In the genomic region with DNA sequence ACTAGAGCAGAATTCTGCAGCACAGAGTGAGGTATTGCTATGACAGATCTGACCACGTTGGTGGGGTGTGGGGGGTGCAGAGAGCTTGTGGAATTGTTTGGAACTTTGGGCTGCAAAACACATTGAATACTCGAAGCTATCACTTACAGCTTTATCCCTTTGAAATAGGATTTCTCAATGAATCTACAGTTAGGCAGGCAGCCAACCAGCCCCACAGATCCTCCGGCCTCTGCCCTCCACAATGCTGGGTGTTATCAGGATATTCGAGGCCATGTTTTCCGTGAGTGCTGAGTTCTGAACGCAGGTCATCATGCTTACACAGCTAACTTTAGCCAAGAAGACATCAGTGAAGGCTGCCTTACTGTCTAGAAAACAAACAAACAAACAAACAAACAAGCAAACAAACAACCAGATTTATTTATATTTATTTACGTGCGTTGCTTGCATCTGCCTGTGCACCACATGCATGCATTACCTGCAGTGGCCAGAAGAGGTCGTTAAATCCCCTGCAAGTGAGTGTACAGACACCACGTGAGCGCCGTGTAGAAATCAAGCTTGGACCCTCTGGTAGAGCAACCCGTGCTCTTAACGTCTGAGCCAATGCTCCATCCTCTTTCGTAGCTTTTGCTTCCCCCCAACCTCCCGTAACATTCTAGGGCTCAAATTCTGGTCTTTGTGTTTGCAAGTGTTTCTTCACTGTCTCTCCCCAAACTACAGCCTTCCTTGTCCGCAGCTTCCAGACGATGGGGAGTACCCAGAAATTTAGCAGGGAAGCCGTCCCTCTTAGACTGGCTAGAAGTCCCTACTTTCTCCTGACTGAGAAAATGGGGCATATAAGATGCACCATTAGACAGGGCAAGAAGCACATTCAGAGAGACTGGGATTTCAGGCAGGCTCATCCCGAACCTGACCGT, we compare ENCODE assay signal across 8 mouse cellular contexts. TPM values are rescaled to one million over a fixed set of nuclear protein-coding genes. Genes with fewer than 3 reads are reported as not detected.
DNase-seq lines count a peak whose midpoint lies in the region; ATAC-seq and TF ChIP-seq lines count a peak whose summit lies in the region.

No protein-coding gene starts in this region.

- H3K9me3 ChIP-seq in liver, embryonic 12.5 days (replicated peaks) = no peaks in the 10 kb centered on the region
- H3K9me3 ChIP-seq in limb, embryonic 10.5 days (replicated peaks) = no peaks in the 10 kb centered on the region
- H3K9me3 ChIP-seq in stomach, embryonic 15.5 days = no peaks in the 10 kb centered on the region

- DNase-seq in liver, adult 2 months (ENCODE audit: extremely low read depth, low read depth, low spot score) = peak; percentile 49
- DNase-seq in cerebellum, postnatal 36 days = peak; percentile 87 to 89
- DNase-seq in gastrocnemius, postnatal 14 days = peak; percentile 76
- DNase-seq in kidney, adult 2 months = peak; percentile 70
- DNase-seq in limb, embryonic 10.5 days (ENCODE audit: low spot score) = peak; percentile 86

- intact Hi-C loops in gastrocnemius, postnatal 14 days (cut with DNase I; ENCODE audit: low total_unique reads) = loop anchor here (5.0 kb wide), 1 partner anchor 241 kb away; no protein-coding TSS in a partner anchor

- H3K79me2 ChIP-seq in liver, adult 2 months (ENCODE audit: control insufficient read depth, insufficient read depth, low read length) = no peaks in the 10 kb centered on the region
- H3K79me2 ChIP-seq in myocyte (ENCODE audit: control insufficient read depth, insufficient read depth) = no peaks in the 10 kb centered on the region

- H3K4me3 ChIP-seq in liver, adult 2 months (ENCODE audit: insufficient read depth, low read depth, low read length) = no peak overlapping the region
- no peak overlapping the region for H3K4me3 ChIP-seq in liver, embryonic 12.5 days
- H3K4me3 ChIP-seq in kidney, adult 2 months (ENCODE audit: insufficient read depth, low read depth, low read length) = no peak overlapping the region
- no peak overlapping the region for H3K4me3 ChIP-seq in limb, embryonic 10.5 days
- no peak overlapping the region for H3K4me3 ChIP-seq in myocyte
- no peak overlapping the region for H3K4me3 ChIP-seq in stomach, embryonic 15.5 days (replicated peaks)

- H3K36me3 ChIP-seq in liver, adult 2 months (ENCODE audit: control insufficient read depth, insufficient read depth, low read length) = peaks cover under 1% of the 10 kb centered on the region
- H3K36me3 ChIP-seq in liver, embryonic 12.5 days = peaks cover 13% of the 10 kb centered on the region
- H3K36me3 ChIP-seq in kidney, adult 2 months (ENCODE audit: control insufficient read depth, insufficient read depth, low read length) = no peaks in the 10 kb centered on the region
- H3K36me3 ChIP-seq in limb, embryonic 10.5 days = peaks cover 6% of the 10 kb centered on the region
- no peaks in the 10 kb centered on the region for H3K36me3 ChIP-seq in myocyte (ENCODE audit: control insufficient read depth, insufficient read depth)
- H3K36me3 ChIP-seq in stomach, embryonic 15.5 days = 0 out of 2 replicates have a peak, but pooled peaks cover 2% of the 10 kb centered on the region

- H3K27ac ChIP-seq in liver, adult 2 months (replicated peaks; ENCODE audit: insufficient read depth, low read depth, low read length) = no peak overlapping the region
- H3K27ac ChIP-seq in liver, embryonic 12.5 days = no peak overlapping the region
- H3K27ac ChIP-seq in kidney, adult 2 months (ENCODE audit: insufficient read depth, low read depth, low read length) = no peak overlapping the region
- H3K27ac ChIP-seq in limb, embryonic 10.5 days = peak overlapping the region; percentile 26
- H3K27ac ChIP-seq in stomach, embryonic 15.5 days = no peak overlapping the region

- no peak overlapping the region for H3K4me2 ChIP-seq in liver, embryonic 12.5 days
- no peak overlapping the region for H3K4me2 ChIP-seq in myocyte (ENCODE audit: low read depth)
- 0 out of 2 replicates have a peak overlapping the region, but pooled peaks have one; percentile 4 for H3K4me2 ChIP-seq in stomach, embryonic 15.5 days

- TF ChIP-seq POLR2A in liver, adult 2 months (IDR thresholded peaks at IDR 0.05; ENCODE audit: extremely low read depth, insufficient read depth, low read length) = no peak
- TF ChIP-seq POLR2A in kidney, adult 2 months (IDR thresholded peaks at IDR 0.05; ENCODE audit: low read depth, low read length) = no peak
- no peak for TF ChIP-seq POLR2A in myocyte (IDR thresholded peaks at IDR 0.05; ENCODE audit: insufficient read length, low read depth)

- H3K4me1 ChIP-seq in liver, adult 2 months (ENCODE audit: control insufficient read depth, insufficient read depth, low read length) = no peaks in the 10 kb centered on the region
- peaks cover 33% of the 10 kb centered on the region for H3K4me1 ChIP-seq in liver, embryonic 12.5 days
- 0 out of 2 replicates have a peak, but pooled peaks cover 2% of the 10 kb centered on the region for H3K4me1 ChIP-seq in kidney, adult 2 months (ENCODE audit: control insufficient read depth, insufficient read depth, low read length)
- peaks cover 9% of the 10 kb centered on the region for H3K4me1 ChIP-seq in limb, embryonic 10.5 days
- H3K4me1 ChIP-seq in stomach, embryonic 15.5 days = 0 out of 2 replicates have a peak, but pooled peaks cover 4% of the 10 kb centered on the region

- no peak overlapping the region for H3K9ac ChIP-seq in liver, adult 2 months (ENCODE audit: low read depth, low read length)
- H3K9ac ChIP-seq in liver, embryonic 12.5 days = no peak overlapping the region
- H3K9ac ChIP-seq in stomach, embryonic 15.5 days = no peak overlapping the region

- TF ChIP-seq CTCF in liver, adult 2 months (IDR thresholded peaks at IDR 0.05; ENCODE audit: low read depth, low read length) = peak; percentile 78
- peak; percentile 77 for TF ChIP-seq CTCF in kidney, adult 2 months (conservative IDR thresholded peaks at IDR 0.05; ENCODE audit: insufficient read depth, insufficient read length, low read depth, low read length)

- no peak overlapping the region for H3ac ChIP-seq in myocyte (ENCODE audit: control insufficient read depth, insufficient read length)

- WGBS in liver, adult 2 months = 32% methylated on average over 21 of the region's 21 CpGs
- WGBS in liver, embryonic 12.5 days (ENCODE audit: insufficient replicate concordance) = 31% methylated on average over 21 of the region's 21 CpGs
- 36% methylated on average over 21 of the region's 21 CpGs for WGBS in kidney, adult 2 months
- WGBS in limb, embryonic 10.5 days = 40% methylated on average over 21 of the region's 21 CpGs
- WGBS in stomach, embryonic 15.5 days = 32% methylated on average over 21 of the region's 21 CpGs

- no peaks in the 10 kb centered on the region for H3K27me3 ChIP-seq in liver, adult 2 months (ENCODE audit: control insufficient read depth, insufficient read depth, low read length)
- 0 out of 2 replicates have a peak, but pooled peaks cover 14% of the 10 kb centered on the region for H3K27me3 ChIP-seq in liver, embryonic 12.5 days (replicated peaks)
- no peaks in the 10 kb centered on the region for H3K27me3 ChIP-seq in kidney, adult 2 months (replicated peaks; ENCODE audit: control insufficient read depth, insufficient read depth, low read length)
- H3K27me3 ChIP-seq in limb, embryonic 10.5 days (ENCODE audit: low read depth, poor library complexity, severe bottlenecking) = 0 out of 2 replicates have a peak, but pooled peaks cover 3% of the 10 kb centered on the region
- H3K27me3 ChIP-seq in myocyte (ENCODE audit: control insufficient read depth, insufficient read depth, insufficient read length) = no peaks in the 10 kb centered on the region
- H3K27me3 ChIP-seq in stomach, embryonic 15.5 days (replicated peaks) = no peaks in the 10 kb centered on the region

- ATAC-seq in liver, embryonic 12.5 days = no peak
- no peak for ATAC-seq in stomach, embryonic 15.5 days (ENCODE audit: insufficient read depth, low FRiP score, low read depth)

TF ChIP-seq in myocyte, 11 proteins besides CTCF, POLR2A, EP300 and RAD21:
- TF ChIP-seq SRF (IDR thresholded peaks at IDR 0.05; ENCODE audit: control insufficient read depth, insufficient read length, low read depth) = no peak
- TF ChIP-seq MAX (IDR thresholded peaks at IDR 0.05; ENCODE audit: low read depth) = no peak
- peak; percentile 45 for TF ChIP-seq USF1 (IDR thresholded peaks at IDR 0.05; ENCODE audit: low read depth)

RNA-seq across cellular contexts. Expression of a gene that starts 12.1 kb away (rescaled TPM):
- total RNA-seq in liver, adult 2 months (2014; rRNA removed) = 114 and 122 TPM in 2 replicates
- polyA plus RNA-seq in liver, adult 2 months (2012; rRNA removed) = 40.9 and 44.1 TPM in 2 replicates
- 587 and 597 TPM in 2 replicates for polyA plus RNA-seq in liver, embryonic 12.5 days (2016; fragmentation: Nextera tagmentation; extraction: Ambion mirVana)
- 10 to 100 TPM; 53.9 to 79.8 TPM for total RNA-seq in gastrocnemius, postnatal 14 days (2021)
- polyA plus RNA-seq in kidney, adult 2 months (2012; rRNA removed) = 373 and 427 TPM in 2 replicates
- 289 and 351 TPM in 2 replicates for polyA plus RNA-seq in limb, embryonic 10.5 days (2016; fragmentation: Nextera tagmentation; extraction: Ambion mirVana)
- 199 TPM for polyA plus RNA-seq in myocyte (2012; fragmentation: generic; extraction: Trizol)
- 201 and 209 TPM in 2 replicates for polyA plus RNA-seq in stomach, embryonic 15.5 days (2015; fragmentation: Nextera tagmentation; extraction: Ambion mirVana)
